Mouse (Mus musculus) frontal cortex, adult 2 months (tissue): Measurements from ENCODE around the gene Ccdc185. TPM values are rescaled to one million over a fixed set of nuclear protein-coding genes. Genes with fewer than 3 reads are reported as not detected.
A peak's percentile ranks its signal among the peaks of the same experiment; 100 is the strongest.

ENCODE experiments used
- DNase-seq, 2 experiments: peaks; one replicate each; pipeline ENCODE4 v3.0.0; 2022; ENCODE audit warnings: low spot score in 1 of 2; ENCODE audit errors: extremely low spot score in 1 of 2
- polyA plus RNA-seq: library from polyadenylated mRNA; depleted of rRNA; stranded (reverse); fragments of >200 nt; gene quantifications from 2 replicates; pipeline ENCODE4 v1.2.3, GENCODE M21; 2012; rRNA removed

Gene Ccdc185
- polyA plus RNA-seq = 0.06 TPM in 1 of 2 replicates, not detected in the other

- DNase-seq = no peak
These were observed at the start of gene Ccdc185 for GRCm38 (mm10) chr1:182749080-182749479. Gene Ccdc185, minus strand, starts transcription at chr1:182749180.

GRCm38 (mm10) chr1:182797048-182797447, 48.1 kb upstream of the Ccdc185 start:
- peak; percentile 44 to 66 for DNase-seq

- peak; percentile 80 to 82 for DNase-seq
These were observed 45.6 kb upstream of the Ccdc185 start for GRCm38 (mm10) chr1:182794628-182795027.

- peak; percentile 75 to 76 for DNase-seq
These were observed 45.2 kb upstream of the Ccdc185 start for GRCm38 (mm10) chr1:182794221-182794620.

GRCm38 (mm10) chr1:182792521-182793071, 43.6 kb upstream of the Ccdc185 start:
- DNase-seq = peak; percentile 76 to 80

GRCm38 (mm10) chr1:182788896-182789295, 39.9 kb upstream of the Ccdc185 start:
- no peak for DNase-seq

GRCm38 (mm10) chr1:182787030-182787429, 38.0 kb upstream of the Ccdc185 start:
- no peak for DNase-seq

GRCm38 (mm10) chr1:182785504-182785903, 36.5 kb upstream of the Ccdc185 start:
- no peak for DNase-seq

GRCm38 (mm10) chr1:182784784-182785183, 35.8 kb upstream of the Ccdc185 start:
- no peak for DNase-seq

GRCm38 (mm10) chr1:182783774-182784173, 34.8 kb upstream of the Ccdc185 start:
- DNase-seq = no peak

GRCm38 (mm10) chr1:182779024-182779520, 30.1 kb upstream of the Ccdc185 start:
- DNase-seq = no peak

- no peak for DNase-seq
These were observed 29.2 kb upstream of the Ccdc185 start for GRCm38 (mm10) chr1:182778225-182778624.

- DNase-seq = peak in 1 of 2 experiments; percentile 55
These were observed 27.9 kb upstream of the Ccdc185 start for GRCm38 (mm10) chr1:182776749-182777410.

GRCm38 (mm10) chr1:182775576-182775975, 26.6 kb upstream of the Ccdc185 start:
- DNase-seq = no peak

- peak in 1 of 2 experiments; percentile 32 for DNase-seq
These were observed 15.7 kb upstream of the Ccdc185 start for GRCm38 (mm10) chr1:182764541-182765281.

- peak; percentile 79 to 89 for DNase-seq
These were observed 14.9 kb upstream of the Ccdc185 start, which contains the start of gene Susd4 for GRCm38 (mm10) chr1:182763716-182764461. Gene Susd4, plus strand, starts transcription at chr1:182763860.

GRCm38 (mm10) chr1:182763191-182763715, 14.3 kb upstream of the Ccdc185 start:
- peak; percentile 25 for DNase-seq

- DNase-seq = no peak
These were observed 9.8 kb upstream of the Ccdc185 start for GRCm38 (mm10) chr1:182758783-182759182.

GRCm38 (mm10) chr1:182754865-182755264, 5.9 kb upstream of the Ccdc185 start:
- no peak for DNase-seq

- no peak for DNase-seq
These were observed 4.7 kb upstream of the Ccdc185 start for GRCm38 (mm10) chr1:182753694-182754093.
